Mouse (Mus musculus) MEL (cell line): ENCODE measurements around the gene Asf1b. TPM values are rescaled to one million over a fixed set of nuclear protein-coding genes. Genes with fewer than 3 reads are reported as not detected.

ENCODE experiments used
- DNase-seq: peaks from one replicate; pipeline ENCODE4 v3.0.0; 2011; ENCODE audit warnings: low read depth, low spot score
- H3K27ac ChIP-seq: 2 replicates; pipeline ENCODE4 v1.5.1; 2012; ENCODE audit warnings: low read depth, mild to moderate bottlenecking, control low read depth, low read length, moderate library complexity; ENCODE audit not compliant: control insufficient read depth
- H3K27me3 ChIP-seq, 2 experiments: fragments of 150-350 bp in 1 of 2; sonication (generic) in 1 of 2; 2 replicates each; pipeline ENCODE4 v1.6.1; 2012; ENCODE audit warnings: low read length in 2 of 2, mild to moderate bottlenecking in 2 of 2, improper control_type of control experiment in 1 of 2, moderate library complexity in 1 of 2; ENCODE audit not compliant: insufficient read depth in 2 of 2, control insufficient read depth in 1 of 2
- H3K36me3 ChIP-seq, 2 experiments: 2 replicates each; pipeline ENCODE4 v1.6.1; 2012 to 2014; ENCODE audit warnings: low read length in 2 of 2, improper control_type of control experiment in 1 of 2, inconsistent platforms in 1 of 2, mild to moderate bottlenecking in 1 of 2; ENCODE audit not compliant: insufficient read depth in 2 of 2, control insufficient read depth in 1 of 2
- H3K4me1 ChIP-seq, 2 experiments: fragments of 150-350 bp in 1 of 2; sonication (generic) in 1 of 2; 2 replicates each; pipeline ENCODE4 v1.6.1; 2012; ENCODE audit warnings: low read length in 2 of 2, improper control_type of control experiment in 1 of 2, mild to moderate bottlenecking in 1 of 2; ENCODE audit not compliant: insufficient read depth in 2 of 2, control insufficient read depth in 1 of 2
- H3K4me3 ChIP-seq, 2 experiments: fragments of 150-350 bp in 1 of 2; sonication (generic) in 1 of 2; 2 replicates each; pipeline ENCODE4 v1.5.1; 2012; ENCODE audit warnings: low read depth in 2 of 2, low read length in 2 of 2, mild to moderate bottlenecking in 2 of 2, moderate library complexity in 2 of 2, control low read depth in 1 of 2, improper control_type of control experiment in 1 of 2; ENCODE audit not compliant: control insufficient read depth in 1 of 2, insufficient read depth in 1 of 2
- H3K79me2 ChIP-seq: 2 replicates; pipeline ENCODE4 v1.6.1; 2012; ENCODE audit warnings: mild to moderate bottlenecking, low read length, moderate library complexity; ENCODE audit not compliant: control insufficient read depth, poor library complexity, insufficient read depth
- H3K9ac ChIP-seq: 2 replicates; pipeline ENCODE4 v1.6.1; 2012; ENCODE audit warnings: low read depth, mild to moderate bottlenecking, control low read depth, low read length, moderate library complexity; ENCODE audit not compliant: control insufficient read depth, poor library complexity, severe bottlenecking
- H3K9me3 ChIP-seq: fragments of 150-350 bp; sonication (generic); replicated peaks from 2 replicates; pipeline ENCODE4 v1.6.1; 2012; ENCODE audit warnings: mild to moderate bottlenecking, low read length, improper control_type of control experiment, moderate library complexity; ENCODE audit not compliant: insufficient read depth
- BHLHE40 ChIP-seq: IDR thresholded peaks from 2 replicates; pipeline ENCODE4 v1.6.1; 2012; ENCODE audit warnings: low read depth, mild to moderate bottlenecking, inconsistent platforms, low read length, improper control_type of control experiment, borderline replicate concordance
- CHD1 ChIP-seq: IDR thresholded peaks from 2 replicates; pipeline ENCODE4 v1.6.1; 2012; ENCODE audit warnings: low read depth, mild to moderate bottlenecking, inconsistent platforms, low read length, improper control_type of control experiment
- CTCF ChIP-seq, 3 experiments: IDR thresholded peaks in 2 of 3; conservative IDR thresholded peaks in 1 of 3; 2 replicates each; pipeline ENCODE4 v1.5.1; 2011 to 2012; ENCODE audit warnings: low read length in 3 of 3, low read depth in 2 of 3, mild to moderate bottlenecking in 2 of 3, improper control_type of control experiment in 1 of 3, inconsistent platforms in 1 of 3, mixed read lengths in 1 of 3, moderate library complexity in 1 of 3; ENCODE audit not compliant: control insufficient read depth in 1 of 3, insufficient read depth in 1 of 3, poor library complexity in 1 of 3, severe bottlenecking in 1 of 3
- E2F4 ChIP-seq: IDR thresholded peaks from 2 replicates; pipeline ENCODE4 v1.6.1; 2011; ENCODE audit warnings: low read depth, low read length, improper control_type of control experiment, borderline replicate concordance
- EP300 ChIP-seq, 2 experiments: IDR thresholded peaks; 2 replicates each; pipeline ENCODE4 v1.6.1; 2011; ENCODE audit warnings: improper control_type of control experiment in 2 of 2, low read length in 2 of 2, low read depth in 1 of 2, mild to moderate bottlenecking in 1 of 2
- GATA1 ChIP-seq: IDR thresholded peaks from 2 replicates; pipeline ENCODE4 v1.6.1; 2011; ENCODE audit warnings: low read depth, low read length, improper control_type of control experiment
- HCFC1 ChIP-seq: IDR thresholded peaks from 2 replicates; pipeline ENCODE4 v1.6.1; 2012; ENCODE audit warnings: low read depth, mild to moderate bottlenecking, inconsistent platforms, low read length, improper control_type of control experiment, moderate library complexity
- JUND ChIP-seq: IDR thresholded peaks from 2 replicates; pipeline ENCODE4 v1.6.1; 2011; ENCODE audit warnings: low read depth, mild to moderate bottlenecking, improper control_type of control experiment, low read length
- KAT2A ChIP-seq: conservative IDR thresholded peaks from 2 replicates; pipeline ENCODE4 v1.6.1; 2012; ENCODE audit warnings: low read depth, low read length, improper control_type of control experiment, inconsistent platforms
- MAFK ChIP-seq: IDR thresholded peaks from 2 replicates; pipeline ENCODE4 v1.6.1; 2011; ENCODE audit warnings: low read depth, mild to moderate bottlenecking, low read length, improper control_type of control experiment, borderline replicate concordance
- MAX ChIP-seq: IDR thresholded peaks from 2 replicates; pipeline ENCODE4 v1.6.1; 2011; ENCODE audit warnings: low read length, improper control_type of control experiment
- MAZ ChIP-seq: IDR thresholded peaks from 2 replicates; pipeline ENCODE4 v1.6.1; 2012; ENCODE audit warnings: low read depth, mild to moderate bottlenecking, inconsistent platforms, low read length, improper control_type of control experiment
- MXI1 ChIP-seq: IDR thresholded peaks from 2 replicates; pipeline ENCODE4 v1.6.1; 2011; ENCODE audit warnings: mild to moderate bottlenecking, low read depth, low read length, improper control_type of control experiment
- MYB ChIP-seq: IDR thresholded peaks from 2 replicates; pipeline ENCODE4 v1.6.1; 2011; ENCODE audit warnings: mild to moderate bottlenecking, low read depth, low read length, improper control_type of control experiment
- POLR2A ChIP-seq, 2 experiments: IDR thresholded peaks; 2 replicates each; pipeline ENCODE4 v1.6.1; 2011 to 2012; ENCODE audit warnings: low read length in 2 of 2, mild to moderate bottlenecking in 2 of 2, control low read depth in 1 of 2, improper control_type of control experiment in 1 of 2, low read depth in 1 of 2, moderate library complexity in 1 of 2; ENCODE audit not compliant: control insufficient read depth in 1 of 2, insufficient read depth in 1 of 2, poor library complexity in 1 of 2
- POLR2AphosphoS2 ChIP-seq: IDR thresholded peaks from 2 replicates; pipeline ENCODE4 v1.6.1; 2011; ENCODE audit warnings: low read length, improper control_type of control experiment
- POLR2AphosphoS5 ChIP-seq: IDR thresholded peaks from 2 replicates; pipeline ENCODE4 v1.6.1; 2012; ENCODE audit warnings: low read depth, borderline replicate concordance, mild to moderate bottlenecking, inconsistent platforms, low read length, moderate library complexity, mixed read lengths
- RAD21 ChIP-seq: IDR thresholded peaks from 2 replicates; pipeline ENCODE4 v1.6.1; 2011; ENCODE audit warnings: mild to moderate bottlenecking, low read depth, low read length, improper control_type of control experiment
- SIN3A ChIP-seq: IDR thresholded peaks from 2 replicates; pipeline ENCODE4 v1.6.1; 2012; ENCODE audit warnings: low read length, improper control_type of control experiment, inconsistent platforms
- SMC3 ChIP-seq: IDR thresholded peaks from 2 replicates; pipeline ENCODE4 v1.6.1; 2011; ENCODE audit warnings: low read depth, low read length, improper control_type of control experiment
- TBP ChIP-seq: IDR thresholded peaks from 2 replicates; pipeline ENCODE4 v1.8.0; 2011; ENCODE audit warnings: low read depth, low read length, improper control_type of control experiment
- TCF12 ChIP-seq: IDR thresholded peaks from 2 replicates; pipeline ENCODE4 v1.6.1; 2014; ENCODE audit warnings: low read depth, mild to moderate bottlenecking, inconsistent platforms, low read length, improper control_type of control experiment, moderate library complexity
- UBTF ChIP-seq: IDR thresholded peaks from 2 replicates; pipeline ENCODE4 v1.6.1; 2012; ENCODE audit warnings: low read depth, mild to moderate bottlenecking, inconsistent platforms, low read length, improper control_type of control experiment, moderate library complexity, borderline replicate concordance; ENCODE audit not compliant: insufficient read depth
- USF1 ChIP-seq: IDR thresholded peaks from 2 replicates; pipeline ENCODE4 v1.6.1; 2014; ENCODE audit warnings: low read depth, mild to moderate bottlenecking, inconsistent platforms, low read length, improper control_type of control experiment, moderate library complexity
- ZC3H11A ChIP-seq: IDR thresholded peaks from 2 replicates; pipeline ENCODE4 v1.6.1; 2012; ENCODE audit warnings: low read depth, mild to moderate bottlenecking, inconsistent platforms, low read length, improper control_type of control experiment
- ZMIZ1 ChIP-seq: IDR thresholded peaks from 2 replicates; pipeline ENCODE4 v1.6.1; 2012; ENCODE audit warnings: low read depth, mild to moderate bottlenecking, inconsistent platforms, low read length, improper control_type of control experiment, moderate library complexity
- polyA plus RNA-seq, 2 experiments: library from polyadenylated mRNA; stranded (reverse) in 1 of 2; unstranded in 1 of 2; fragments of >175 nt in 1 of 2; fragments of >200 nt in 1 of 2; gene quantifications; 2 replicates each; pipeline versions ENCODE4 v1.2.1 to v1.2.4; 2012; ENCODE audit warnings: low replicate concordance in 2 of 2, low read depth in 1 of 2; ENCODE audit not compliant: insufficient read length in 2 of 2, insufficient read depth in 1 of 2, missing spikeins in 1 of 2
- total RNA-seq: library from RNA; depleted of rRNA; stranded (reverse); fragments of 300-350 nt; gene quantifications from 2 replicates; pipeline ENCODE4 v1.2.3, GENCODE M21; 2012

The Asf1b gene
- total and polyA plus RNA-seq, 3 experiments = 84.3 to 137 (median 113) TPM

GRCm38 (mm10) chr8:83967701-83968100, 12.4 kb downstream of the Asf1b start:
- Histone ChIP-seq H3K36me3 (peaks cover 0 to 11% of the 10 kb centered on the region in 2 experiments; a peak in 2 of 4 replicates), H3K27me3 (no peaks in the 10 kb centered on the region), H3K4me3 (no peak overlapping the region)
- TF ChIP-seq JUND (no peak), KAT2A (no peak), MAZ (no peak), E2F4 (no peak), POLR2A (IDR thresholded peaks at IDR 0.05; ENCODE audit: control insufficient read depth in 1 of 2, insufficient read depth in 1 of 2, low read depth in 1 of 2, low read length in 2 of 2, poor library complexity in 1 of 2) (no peak), CTCF (IDR thresholded peaks at IDR 0.05 in 2 of 3, conservative IDR thresholded peaks at IDR 0.05 in 1 of 3; ENCODE audit: control insufficient read depth in 1 of 3, insufficient read depth in 1 of 3, low read depth in 2 of 3, low read length in 3 of 3, poor library complexity in 1 of 3, severe bottlenecking in 1 of 3) (no peak), CHD1 (no peak), ZC3H11A (no peak), USF1 (no peak), MYB (no peak), SIN3A (no peak), POLR2AphosphoS2 (no peak), BHLHE40 (no peak)
- TF ChIP-seq, all 39 proteins: peak for 0
- DNase-seq = no peak
- Histone ChIP-seq H3K27ac (no peak overlapping the region), H3K9me3 (no peaks in the 10 kb centered on the region), H3K9ac (no peak overlapping the region), H3K79me2 (no peaks in the 10 kb centered on the region; the same call in 1 of the 2 replicates), H3K4me1 (peaks cover 0 to 5% of the 10 kb centered on the region in 2 experiments; a peak in 1 of 4 replicates)

- peaks cover 8% of the 10 kb centered on the region for H3K79me2 ChIP-seq
- peaks cover 0 to 4% of the 10 kb centered on the region in 2 experiments; a peak in 3 of 4 replicates for H3K36me3 ChIP-seq
- no peak overlapping the region for H3K9ac ChIP-seq
- no peaks in the 10 kb centered on the region for H3K9me3 ChIP-seq
- DNase-seq = no peak
- no peak for TF ChIP-seq MAX
- TF ChIP-seq CHD1 = no peak
- TF ChIP-seq GATA1 = no peak
- no peak for TF ChIP-seq SMC3
- peaks cover 0 to 9% of the 10 kb centered on the region in 2 experiments; a peak in 1 of 4 replicates for H3K4me1 ChIP-seq
- no peaks in the 10 kb centered on the region for H3K27me3 ChIP-seq
- H3K27ac ChIP-seq = no peak overlapping the region
- H3K4me3 ChIP-seq = no peak overlapping the region
Observed at GRCm38 (mm10) chr8:83971121-83971520, 15.8 kb downstream of the Asf1b start.

DNA sequence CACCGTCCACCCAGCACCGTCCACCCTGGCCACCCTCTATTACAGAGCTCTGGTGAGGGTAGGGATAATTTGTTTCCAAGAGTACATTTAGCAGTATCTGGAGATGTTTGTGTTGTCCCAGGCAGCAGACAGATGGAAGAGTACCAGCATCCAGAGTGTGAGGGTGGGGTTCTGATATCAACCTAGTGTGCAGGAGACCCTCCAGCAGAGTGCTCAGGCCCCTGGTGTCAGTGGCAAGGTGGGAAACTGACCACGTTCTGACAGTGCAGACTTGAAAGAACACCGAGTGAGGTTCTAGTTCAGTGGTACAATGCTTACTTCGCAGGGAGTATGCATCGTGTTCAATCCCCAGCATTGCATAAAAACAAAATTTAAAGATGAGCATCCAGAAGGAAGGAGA, 16.4 kb downstream of the Asf1b start:
- Histone ChIP-seq H3K4me1 (peaks cover 0 to 9% of the 10 kb centered on the region in 2 experiments; a peak in 1 of 4 replicates), H3K27ac (no peak overlapping the region; the same call in 1 of the 2 replicates), H3K9ac (peak overlapping the region; percentile 70), H3K4me3 (peak overlapping the region; percentile 61 to 69), H3K9me3 (no peaks in the 10 kb centered on the region), H3K79me2 (peaks cover 8% of the 10 kb centered on the region), H3K36me3 (peaks cover 0 to 4% of the 10 kb centered on the region in 2 experiments; a peak in 3 of 4 replicates), H3K27me3 (no peaks in the 10 kb centered on the region)
- no peak for DNase-seq
- TF ChIP-seq CTCF (IDR thresholded peaks at IDR 0.05 in 2 of 3, conservative IDR thresholded peaks at IDR 0.05 in 1 of 3; ENCODE audit: control insufficient read depth in 1 of 3, insufficient read depth in 1 of 3, low read depth in 2 of 3, low read length in 3 of 3, poor library complexity in 1 of 3, severe bottlenecking in 1 of 3) (no peak), POLR2AphosphoS5 (no peak), TBP (no peak), MXI1 (no peak), EP300 (IDR thresholded peaks at IDR 0.05; ENCODE audit: low read depth in 1 of 2, low read length in 2 of 2) (no peak), ZMIZ1 (no peak), MAZ (no peak), MAFK (no peak), CHD1 (no peak), HCFC1 (no peak), RAD21 (no peak), POLR2A (IDR thresholded peaks at IDR 0.05; ENCODE audit: control insufficient read depth in 1 of 2, insufficient read depth in 1 of 2, low read depth in 1 of 2, low read length in 2 of 2, poor library complexity in 1 of 2) (no peak), UBTF (no peak), TCF12 (no peak)
